Mouse (Mus musculus): ENCODE results near the gene Mrps5.

- TF ChIP-seq CTCF (IDR thresholded peaks at IDR 0.05; ENCODE audit: control insufficient read depth, insufficient read depth, low read length), result no peak
- TF ChIP-seq POLR2A (IDR thresholded peaks at IDR 0.05; ENCODE audit: borderline replicate concordance, control insufficient read depth, low read depth, low read length), result no peak
These were observed 62.9 kb downstream of the Mrps5 start for GRCm38 (mm10) chr2:127649921-127650320.
